Mouse (Mus musculus) bone marrow macrophage, adult 2 months (primary cell): ENCODE results near the gene Lypd6. TPM values are rescaled to one million over a fixed set of nuclear protein-coding genes. Genes with fewer than 3 reads are reported as not detected.

Source experiments
- H3K27ac ChIP-seq: 2 replicates; pipeline ENCODE4 v1.5.1; 2012; ENCODE audit warnings: low read depth, low read length; ENCODE audit not compliant: insufficient read depth
- H3K4me1 ChIP-seq: 2 replicates; pipeline ENCODE4 v1.6.1; 2012; ENCODE audit warnings: low read length; ENCODE audit not compliant: control insufficient read depth, insufficient read depth
- H3K4me3 ChIP-seq: 2 replicates; pipeline ENCODE4 v1.5.1; 2012; ENCODE audit warnings: mild to moderate bottlenecking, low read length, moderate library complexity; ENCODE audit not compliant: insufficient read depth
- CTCF ChIP-seq: IDR thresholded peaks from 2 replicates; pipeline ENCODE4 v1.5.1; 2012; ENCODE audit warnings: low read depth, mild to moderate bottlenecking, low read length, moderate library complexity
- POLR2A ChIP-seq: IDR thresholded peaks from 2 replicates; pipeline ENCODE4 v1.6.1; 2012; ENCODE audit warnings: mild to moderate bottlenecking, low read depth, low read length, borderline replicate concordance
- polyA plus RNA-seq: library from polyadenylated mRNA; stranded (reverse); fragments of >200 nt; gene quantifications from 2 replicates; pipeline ENCODE4 v1.2.4, GENCODE M21; 2012; ENCODE audit not compliant: missing spikeins, insufficient read depth, insufficient read length

Gene Lypd6
- polyA plus RNA-seq, 1 experiment, result not detected

- no peak overlapping the region for H3K27ac ChIP-seq
- no peaks in the 10 kb centered on the region for H3K4me1 ChIP-seq
- H3K4me3 ChIP-seq, result no peak overlapping the region
- TF ChIP-seq POLR2A (no peak), CTCF (no peak)
These were observed 62.4 kb downstream of the Lypd6 start for GRCm38 (mm10) chr2:50128322-50129277.

DNA sequence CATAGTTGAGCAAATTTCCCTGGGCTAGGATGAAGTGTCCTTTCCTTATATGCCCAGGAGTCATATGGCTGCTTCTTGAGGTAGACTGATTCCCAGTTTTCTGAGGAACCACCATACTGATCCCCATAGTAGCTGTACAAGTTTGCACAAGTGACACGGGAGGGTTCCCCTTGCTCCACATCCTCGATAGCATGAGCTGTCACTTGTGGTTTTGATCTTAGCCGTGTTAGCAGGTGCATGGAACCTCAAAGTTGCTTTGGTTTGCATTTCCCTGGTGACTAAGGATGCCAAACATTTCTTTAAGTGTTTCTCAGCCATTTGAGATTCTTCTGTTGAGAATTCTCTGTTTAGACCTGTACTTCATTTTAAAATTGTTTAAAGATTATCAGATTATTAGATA lies 64.4 kb downstream of the Lypd6 start:
- Histone ChIP-seq H3K4me3 (no peak overlapping the region), H3K4me1 (no peaks in the 10 kb centered on the region), H3K27ac (no peak overlapping the region)
- TF ChIP-seq CTCF (no peak), POLR2A (no peak)

GRCm38 (mm10) chr2:50143672-50144071 lies 77.4 kb downstream of the Lypd6 start:
- Histone ChIP-seq H3K27ac (no peak overlapping the region), H3K4me3 (no peak overlapping the region), H3K4me1 (no peaks in the 10 kb centered on the region)
- TF ChIP-seq CTCF (no peak), POLR2A (no peak)

- Histone ChIP-seq H3K4me3 (no peak overlapping the region), H3K27ac (no peak overlapping the region), H3K4me1 (no peaks in the 10 kb centered on the region)
- no peak for TF ChIP-seq CTCF
- TF ChIP-seq POLR2A, result no peak
These were observed 81.1 kb downstream of the Lypd6 start for GRCm38 (mm10) chr2:50147308-50147707.

DNA sequence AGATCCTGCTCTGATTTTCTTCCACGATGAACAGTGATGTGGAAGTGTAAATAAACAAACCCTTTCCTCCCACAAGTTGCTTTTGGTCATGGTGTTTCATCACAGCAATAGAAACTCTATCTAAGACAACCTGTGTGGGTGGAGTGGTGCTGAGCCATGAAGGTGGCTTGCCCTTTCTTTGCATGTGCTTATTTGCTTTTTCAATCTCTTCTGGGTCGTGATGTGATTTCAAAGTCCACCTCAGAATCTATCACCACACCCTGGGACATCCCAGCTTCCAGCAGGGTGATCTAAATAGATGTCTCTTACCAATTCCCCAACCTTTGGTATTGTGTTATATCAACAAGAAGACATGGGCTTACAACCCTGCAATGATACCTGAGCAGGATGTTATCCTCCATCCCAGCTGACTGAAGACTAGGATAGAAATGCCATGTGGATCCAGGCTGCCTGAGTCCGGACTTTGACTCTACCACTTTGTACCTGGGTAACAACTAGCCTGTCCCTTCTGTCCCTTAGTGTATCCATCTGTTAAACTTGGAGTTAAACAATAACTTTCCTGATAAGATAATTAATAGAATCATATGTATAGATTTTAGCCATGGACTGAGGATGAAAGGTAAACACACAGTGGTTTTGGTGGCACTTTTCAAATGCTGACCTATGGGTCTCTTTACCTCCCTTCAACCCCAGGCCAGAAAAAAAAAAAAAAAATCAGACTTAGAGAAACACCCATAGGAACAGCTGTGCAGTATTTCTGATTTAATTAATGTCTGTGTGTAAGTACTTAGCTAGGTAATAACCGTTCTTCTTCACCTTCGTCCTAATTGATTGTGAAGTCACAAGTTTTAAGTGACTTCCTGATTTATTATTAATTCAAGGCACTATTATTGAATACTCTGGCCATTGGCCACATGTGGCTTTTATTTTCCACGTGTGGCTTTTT lies 83.3 kb downstream of the Lypd6 start:
- H3K4me3 ChIP-seq, result no peak overlapping the region

DNA sequence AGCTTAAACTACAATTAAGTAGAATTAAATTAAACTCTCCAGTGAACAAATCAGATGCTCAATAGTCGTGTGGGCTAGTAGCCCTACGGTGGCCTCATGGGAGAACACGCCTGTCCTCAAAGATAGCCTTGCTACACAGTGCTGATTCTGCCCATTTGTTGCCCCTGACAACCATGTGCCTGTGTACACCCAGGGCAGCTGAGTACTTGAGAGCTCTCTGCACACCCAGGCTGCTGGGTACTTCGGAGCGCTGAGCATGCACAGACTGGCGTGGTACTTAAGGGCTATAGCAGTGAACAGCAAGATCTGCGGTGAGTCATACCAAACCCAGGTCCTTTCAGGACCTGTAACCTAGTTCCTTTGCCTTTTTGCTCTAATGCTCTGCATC lies 84.0 kb downstream of the Lypd6 start:
- H3K27ac ChIP-seq, result no peak overlapping the region
- no peaks in the 10 kb centered on the region for H3K4me1 ChIP-seq
- TF ChIP-seq POLR2A (no peak), CTCF (no peak)
- no peak overlapping the region for H3K4me3 ChIP-seq

More for the DNA sequence above, 83.3 kb downstream of the Lypd6 start:
- TF ChIP-seq POLR2A (no peak), CTCF (no peak)
- Histone ChIP-seq H3K27ac (no peak overlapping the region), H3K4me1 (no peaks in the 10 kb centered on the region)

GRCm38 (mm10) chr2:50150816-50151215 lies 84.6 kb downstream of the Lypd6 start:
- Histone ChIP-seq H3K4me3 (no peak overlapping the region), H3K4me1 (no peaks in the 10 kb centered on the region), H3K27ac (no peak overlapping the region)
- TF ChIP-seq POLR2A (no peak), CTCF (no peak)

- TF ChIP-seq CTCF (no peak), POLR2A (no peak)
- Histone ChIP-seq H3K4me3 (no peak overlapping the region), H3K27ac (no peak overlapping the region), H3K4me1 (no peaks in the 10 kb centered on the region)
These were observed 85.2 kb downstream of the Lypd6 start for GRCm38 (mm10) chr2:50151401-50151800.

DNA sequence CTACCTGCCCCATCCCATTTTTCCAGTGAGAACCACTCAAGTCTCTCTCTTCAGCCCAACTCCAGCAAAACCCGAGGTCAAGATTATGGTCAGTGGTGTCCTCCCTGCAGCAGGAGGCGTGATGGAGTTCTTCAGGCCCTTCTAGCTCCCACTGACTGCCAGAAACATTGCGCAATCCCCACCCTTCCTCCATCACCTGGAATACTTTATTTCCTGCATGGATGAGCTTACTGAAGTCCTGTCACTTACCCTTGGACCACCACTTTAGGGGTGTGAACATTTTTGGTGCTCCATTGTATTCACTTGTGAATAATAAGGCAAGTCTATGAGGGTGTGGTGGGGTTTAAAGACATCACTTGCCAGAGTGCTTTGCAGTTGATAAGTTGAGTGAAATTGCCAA lies 85.7 kb downstream of the Lypd6 start:
- Histone ChIP-seq H3K4me1 (no peaks in the 10 kb centered on the region), H3K27ac (no peak overlapping the region), H3K4me3 (no peak overlapping the region)
- no peak for TF ChIP-seq CTCF
- TF ChIP-seq POLR2A, result no peak
